Mouse (Mus musculus) heart, adult 18-20 months (tissue): ENCODE measurements at regions not wholly inside any gene's neighbourhood (a gene's known extent, or its start where the extent isn't known, plus 50 kb on each side); places are given as distances from the start of the nearest gene placed in this dataset.

Experiments
- DNase-seq, 2 experiments: peaks; one replicate each; pipeline ENCODE4 v3.0.0; 2021 to 2022; ENCODE audit warnings: mixed read lengths in 1 of 2

GRCm38 (mm10) chr8:47615061-47615460 is 60.3 kb downstream of the Ing2 start:
- DNase-seq = no peak

DNA sequence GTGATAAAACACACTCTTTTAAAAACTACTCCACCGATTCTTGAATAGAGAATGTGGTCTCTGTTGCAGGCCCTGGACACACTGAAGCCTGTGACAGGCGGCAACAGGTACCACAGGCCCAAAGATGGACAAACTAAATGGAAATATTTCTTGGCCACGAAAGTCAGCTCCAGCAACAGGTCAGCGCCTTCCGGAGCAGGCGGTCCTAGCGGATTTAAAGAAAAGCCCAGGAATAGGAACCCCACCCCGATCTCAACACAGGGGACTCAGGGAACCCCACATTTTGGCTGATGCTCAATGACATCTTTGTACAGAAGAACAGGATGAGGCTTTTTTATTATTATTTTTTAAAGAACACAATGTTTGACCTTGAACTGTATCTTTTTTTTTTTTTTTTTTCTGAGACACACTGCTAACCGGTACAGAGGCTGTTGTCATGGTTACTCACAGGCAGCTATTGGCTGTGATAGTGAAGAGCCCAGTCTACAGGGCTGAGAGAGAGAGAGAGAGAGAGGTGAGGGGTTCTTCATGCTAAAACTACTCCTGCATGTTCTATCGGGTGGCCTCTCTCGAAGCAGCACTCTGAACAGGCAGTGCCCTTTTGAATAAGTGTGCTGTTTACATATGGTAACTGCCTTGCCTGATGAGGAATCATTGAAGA is 63.5 kb downstream of the Ing2 start:
- DNase-seq = no peak

DNA sequence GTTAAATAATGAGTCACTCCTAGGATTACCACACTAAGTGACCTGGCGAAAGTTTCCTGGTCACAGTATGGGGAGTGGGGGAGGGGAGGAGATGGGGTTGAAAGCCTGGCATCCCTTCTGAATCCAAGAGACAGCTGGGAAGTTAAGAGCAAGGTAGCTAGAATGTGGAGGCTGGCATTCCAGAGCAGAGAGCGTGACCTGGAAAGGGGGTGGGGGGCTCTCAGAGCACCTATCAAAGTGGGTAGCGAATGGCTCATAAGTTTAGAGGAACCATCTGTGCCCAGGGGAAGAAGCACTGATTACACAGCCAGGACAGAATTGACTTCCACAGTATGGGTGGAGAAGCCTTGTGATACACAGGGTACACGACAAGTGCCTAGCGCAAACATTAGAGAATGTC is 65.4 kb downstream of the Ing2 start:
- DNase-seq = no peak

DNA sequence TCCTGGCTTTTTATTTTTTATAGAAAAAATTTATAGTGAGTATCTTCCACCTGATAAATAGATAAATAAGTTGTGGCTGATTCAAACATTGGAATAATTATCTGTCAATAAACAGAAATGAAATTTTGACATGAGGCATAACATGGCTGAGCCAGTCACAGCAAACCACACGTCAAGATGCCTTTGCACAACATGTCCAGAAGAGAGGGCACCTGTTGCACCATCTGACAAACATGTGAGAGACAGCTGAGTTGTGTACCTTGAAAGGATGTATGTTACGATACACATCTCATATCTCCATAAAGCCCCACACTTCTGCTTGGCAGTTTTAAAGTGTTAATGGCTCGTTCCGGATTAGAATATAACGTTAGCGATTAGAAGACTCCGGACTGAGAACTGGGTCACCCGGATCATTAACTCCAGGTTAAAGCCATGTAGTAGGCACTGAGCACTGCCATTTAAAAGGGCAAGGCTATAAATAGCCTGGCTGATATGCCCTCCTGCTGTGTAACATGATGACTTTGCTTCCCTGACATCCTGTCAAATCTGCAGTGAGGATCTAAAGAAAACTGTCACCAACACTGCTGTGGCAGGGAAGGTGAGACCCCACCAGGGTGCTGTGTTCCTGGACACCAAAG is 70.9 kb downstream of the Rwdd4a start:
- DNase-seq = peak; percentile 9 to 13
